Mouse (Mus musculus) embryo, embryonic 11 days (tissue): ENCODE data around the gene Rem2.

Experiments used
- DNase-seq: peaks from one replicate; pipeline ENCODE4 v3.0.0-alpha.2; 2015

The Rem2 gene

DNA sequence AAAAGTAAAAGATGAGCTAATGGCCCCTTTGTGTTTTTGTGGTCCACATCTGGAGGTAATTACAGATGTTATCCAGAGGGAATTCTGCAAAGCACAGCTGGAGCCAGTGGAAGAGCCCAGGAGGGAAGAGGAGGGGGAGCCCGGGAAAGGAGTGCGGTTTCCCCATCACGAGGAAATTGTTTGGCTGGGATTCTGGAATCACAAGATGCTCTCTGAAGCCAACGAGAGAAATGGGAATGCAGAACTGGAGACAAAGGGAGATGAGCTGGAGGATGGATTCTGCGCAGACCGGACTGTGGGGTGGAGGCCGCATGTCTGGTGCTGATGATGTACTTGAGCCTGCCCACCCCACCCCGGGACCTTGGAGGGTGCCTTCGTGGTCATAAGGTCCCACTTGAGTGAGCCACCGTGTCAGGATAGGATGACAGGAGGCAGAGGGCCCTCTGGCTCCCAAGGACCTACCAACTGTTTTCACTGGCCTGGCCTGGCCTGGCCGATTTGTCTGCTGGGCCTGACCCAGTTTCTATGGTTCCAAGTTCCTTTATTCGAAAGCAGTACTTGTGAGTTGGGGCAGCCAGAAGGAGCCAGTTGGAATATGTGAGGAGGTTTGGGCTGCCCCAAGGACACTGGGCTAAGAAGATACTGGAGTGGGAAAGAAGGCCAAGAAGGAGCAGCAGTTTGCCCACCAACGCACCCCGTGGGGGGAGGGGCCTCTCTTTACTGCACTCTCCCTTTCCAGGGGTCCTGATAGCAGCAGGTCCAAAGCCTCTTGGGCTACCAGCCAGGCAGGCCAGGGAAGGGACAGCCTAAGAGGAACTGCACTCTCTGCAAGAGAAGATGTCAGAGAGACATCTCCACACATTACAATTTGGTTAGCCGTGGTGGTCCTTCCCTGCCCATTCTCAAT, 31.9 kb upstream of the Rem2 start:
- DNase-seq, result peak; percentile 45

DNA sequence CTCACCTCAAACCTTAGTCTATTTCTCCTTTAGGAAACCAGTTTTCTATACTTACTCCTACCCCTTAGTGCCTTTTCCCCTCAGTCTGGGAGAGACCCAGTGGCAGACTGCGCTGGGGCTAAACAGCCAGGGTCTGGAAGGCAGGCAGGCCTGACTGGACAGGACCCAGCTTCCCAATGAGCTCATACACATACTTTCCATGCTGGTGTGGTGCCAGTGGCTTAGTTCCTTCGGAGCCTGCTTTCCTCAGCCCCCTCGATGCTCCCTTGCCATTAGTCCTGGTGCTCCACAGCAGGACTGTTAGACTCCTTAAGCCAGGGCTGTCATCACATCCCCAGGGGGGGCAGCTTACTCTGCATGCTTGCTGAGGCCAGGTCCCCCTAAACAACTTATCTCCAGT, 30.4 kb upstream of the Rem2 start:
- DNase-seq, result no peak

DNA sequence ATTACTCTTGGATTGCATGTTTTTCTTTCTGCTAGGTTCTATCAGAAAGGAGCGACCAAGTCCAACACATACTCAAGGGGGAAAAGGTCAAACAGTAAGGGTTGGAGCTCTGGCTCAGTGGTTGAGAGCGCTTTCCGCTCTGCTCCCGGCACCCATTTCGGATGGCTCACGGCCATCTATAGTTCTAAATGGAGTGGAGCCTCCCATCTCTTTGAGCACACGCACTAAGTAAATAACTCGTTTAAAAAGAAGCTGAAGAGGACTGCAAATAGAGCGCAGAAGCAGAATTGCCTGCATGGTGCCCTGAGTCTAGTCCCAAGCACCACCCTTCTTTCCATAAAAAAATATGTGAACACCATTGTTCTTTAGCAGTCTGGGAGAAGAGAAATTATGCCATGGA, 22.3 kb upstream of the Rem2 start:
- DNase-seq, result no peak

DNA sequence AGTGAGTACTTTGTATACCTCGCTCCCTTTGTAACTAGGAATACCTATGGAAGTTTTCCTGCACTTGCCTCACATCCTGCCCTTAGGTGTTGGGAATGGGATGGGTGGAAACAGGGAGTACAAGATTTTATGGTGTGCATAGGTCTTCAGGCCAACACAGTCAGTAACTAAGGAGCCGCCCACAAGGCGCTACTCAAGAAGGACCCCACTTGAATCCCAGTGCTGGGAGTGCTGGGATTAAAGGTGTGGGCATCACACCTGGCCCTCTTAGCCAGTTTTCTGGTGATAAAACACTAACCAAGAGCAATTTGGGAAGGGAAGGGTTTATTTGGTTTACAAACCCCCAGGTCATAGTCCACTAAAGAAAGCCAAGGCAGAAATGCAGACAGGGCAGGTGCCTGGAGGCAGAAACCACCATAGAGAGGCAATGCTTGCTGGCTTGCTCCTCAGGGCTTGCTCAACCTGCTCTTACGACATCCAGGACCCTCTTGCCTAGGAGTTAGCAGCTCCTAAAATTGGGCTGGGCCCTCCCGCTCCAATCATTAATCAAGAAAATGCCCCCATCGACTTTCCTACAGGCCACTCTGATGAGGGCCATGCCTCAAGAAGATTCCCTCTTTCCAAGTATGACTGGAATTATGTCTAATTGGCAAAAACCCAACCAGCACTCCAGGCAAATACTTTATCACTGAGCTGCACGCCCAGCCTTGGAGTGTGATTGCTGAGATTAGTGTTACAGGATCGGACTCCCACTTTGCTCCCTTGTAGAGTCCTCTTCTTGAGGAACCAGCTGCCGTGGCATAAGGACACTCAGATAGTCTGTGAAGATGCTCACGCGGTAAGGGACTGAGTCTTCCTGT, 21.0 kb upstream of the Rem2 start:
- no peak for DNase-seq

DNA sequence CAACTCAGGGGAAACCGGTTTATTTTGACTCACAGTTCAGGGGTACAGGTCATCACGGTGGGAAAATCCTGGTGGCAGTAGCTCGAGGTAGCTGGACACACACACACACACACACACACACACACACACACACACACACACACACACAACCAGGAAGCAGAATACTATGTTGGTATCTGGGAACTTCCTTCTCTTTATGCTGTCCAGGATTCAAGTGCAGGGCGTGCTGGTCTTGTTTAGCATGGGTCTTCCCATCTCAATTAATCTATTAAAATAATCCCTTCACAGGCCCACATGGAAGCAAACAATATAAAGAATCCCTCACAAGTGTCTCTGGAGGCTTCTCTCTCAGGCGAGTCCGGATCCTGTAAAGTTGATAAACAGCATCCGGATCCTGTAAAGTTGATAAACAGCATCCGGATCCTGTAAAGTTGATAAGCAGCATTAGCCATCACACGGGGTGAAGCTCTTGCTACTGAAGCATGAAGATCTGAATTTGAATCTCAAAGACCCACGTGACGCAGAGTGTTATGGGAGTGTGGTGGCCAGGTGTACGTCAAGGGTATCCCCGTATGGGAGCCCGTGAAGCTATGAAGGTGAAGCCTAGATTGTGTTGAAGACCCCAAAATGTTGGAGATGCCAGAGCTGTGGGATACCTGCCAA, 17.9 kb upstream of the Rem2 start:
- no peak for DNase-seq

DNA sequence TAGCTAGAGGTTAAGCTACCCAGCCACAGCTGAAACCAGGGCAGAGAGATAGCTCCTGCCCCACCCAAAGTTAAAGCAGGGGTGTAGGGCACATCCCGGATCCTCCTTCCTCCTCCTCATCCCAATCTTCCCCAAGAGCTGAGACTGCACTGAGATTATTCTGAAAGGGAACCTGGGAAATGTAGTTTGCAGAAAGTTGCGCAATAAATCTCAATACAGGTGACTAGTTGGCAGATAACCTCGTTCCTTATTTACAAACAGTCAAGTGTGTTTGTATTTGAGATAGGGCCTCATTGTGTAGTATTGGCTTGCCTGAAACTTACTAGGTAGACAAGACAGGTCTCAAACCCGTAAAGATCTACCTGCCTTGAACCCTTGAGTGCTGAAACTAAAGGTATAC, 13.8 kb upstream of the Rem2 start:
- DNase-seq, result no peak

DNA sequence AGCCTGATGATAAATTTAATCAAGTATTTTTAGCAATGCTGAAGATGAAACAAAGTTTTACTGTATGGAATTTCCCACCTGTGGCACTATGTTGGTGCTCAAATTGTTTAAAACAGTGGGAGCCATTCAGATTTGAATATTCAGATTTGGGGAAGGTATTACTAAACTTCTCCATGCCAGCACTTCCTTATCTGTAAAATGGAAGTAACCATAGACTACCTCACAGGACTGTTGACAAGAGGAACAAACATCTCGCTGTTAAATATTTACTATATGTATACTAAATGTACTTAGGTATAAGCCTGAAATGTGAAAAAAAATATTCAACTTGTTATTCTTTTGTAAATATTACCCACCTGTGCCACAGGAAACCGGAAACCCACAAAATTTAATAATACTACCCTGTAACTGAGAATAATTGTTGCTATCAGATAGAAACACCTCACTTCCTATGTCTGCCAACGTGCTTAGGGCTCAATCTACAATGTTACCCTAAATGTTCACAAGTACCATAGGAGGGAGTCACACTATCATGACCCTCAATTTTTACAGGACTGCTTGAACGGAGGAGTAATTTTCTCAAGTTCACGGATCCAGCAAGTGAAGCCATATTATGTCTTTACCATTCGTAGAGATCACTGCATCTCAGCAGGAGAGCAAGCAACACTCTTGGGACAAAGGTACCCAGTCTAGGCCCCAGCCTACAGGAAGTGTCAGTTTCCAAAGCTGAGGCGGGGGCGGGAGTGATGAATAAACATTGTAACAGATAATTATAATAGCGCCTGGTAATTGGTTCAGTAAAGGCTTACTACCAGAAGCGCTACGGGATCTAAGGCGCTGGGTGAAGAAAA, 12.6 kb upstream of the Rem2 start:
- no peak for DNase-seq

DNA sequence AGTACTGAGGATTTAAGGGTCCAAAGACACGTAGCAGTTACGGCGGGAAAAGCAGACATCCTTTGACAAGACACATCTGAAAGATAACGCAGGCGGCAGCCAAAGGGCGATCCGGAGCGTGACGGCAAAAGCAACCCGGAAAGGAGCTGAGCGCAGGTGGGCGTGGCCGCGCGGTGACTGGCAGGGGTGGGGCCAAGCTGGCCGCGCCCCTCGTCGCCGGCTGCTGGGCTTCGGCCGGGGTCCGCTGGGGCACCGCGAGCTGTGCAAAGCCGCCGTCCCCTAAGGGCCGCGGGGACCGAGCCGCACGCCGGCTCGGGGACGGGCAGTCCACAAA, 12.0 kb upstream of the Rem2 start, which contains the start of gene Lrp10:
TSS of gene Lrp10 (plus strand) at position 179 of the 334 bp plus-strand sequence.
- peak; percentile 94 for DNase-seq

DNA sequence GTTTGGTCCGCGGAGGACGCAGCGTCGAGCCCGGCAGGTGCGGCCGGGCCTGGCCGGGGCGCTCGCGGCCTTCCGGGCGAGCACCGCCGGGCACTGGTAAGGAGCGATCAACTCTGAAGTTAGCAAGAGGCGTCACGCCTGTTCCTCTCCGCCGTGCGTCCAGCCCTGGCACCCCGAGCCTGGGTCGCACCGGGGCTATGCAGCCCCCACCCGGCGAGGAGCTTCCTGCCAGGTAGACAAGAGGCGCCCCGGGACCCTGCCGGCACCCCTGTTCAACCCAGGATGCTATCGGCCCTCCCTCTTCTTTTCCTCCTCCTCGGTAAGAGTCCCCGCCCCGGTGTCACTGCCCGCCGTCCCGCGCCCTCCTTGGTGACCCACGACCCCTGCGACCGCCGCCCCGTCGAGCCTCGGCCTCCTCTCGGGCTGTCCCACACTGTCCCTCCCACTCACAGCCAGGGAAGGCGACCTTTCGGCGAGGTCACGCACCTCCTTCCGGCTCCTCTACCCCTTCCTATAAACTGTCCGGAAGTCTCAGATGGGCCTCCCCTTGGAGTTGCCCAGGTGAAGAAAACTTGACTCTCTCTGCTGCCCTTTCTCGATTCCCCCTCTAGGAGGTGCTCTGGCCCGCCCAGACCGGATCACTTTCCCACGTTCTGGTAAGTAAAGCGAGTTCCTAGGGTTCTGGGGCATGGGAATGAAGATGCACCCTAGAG, 11.5 kb upstream of the Rem2 start:
- DNase-seq, result peak; percentile 84

DNA sequence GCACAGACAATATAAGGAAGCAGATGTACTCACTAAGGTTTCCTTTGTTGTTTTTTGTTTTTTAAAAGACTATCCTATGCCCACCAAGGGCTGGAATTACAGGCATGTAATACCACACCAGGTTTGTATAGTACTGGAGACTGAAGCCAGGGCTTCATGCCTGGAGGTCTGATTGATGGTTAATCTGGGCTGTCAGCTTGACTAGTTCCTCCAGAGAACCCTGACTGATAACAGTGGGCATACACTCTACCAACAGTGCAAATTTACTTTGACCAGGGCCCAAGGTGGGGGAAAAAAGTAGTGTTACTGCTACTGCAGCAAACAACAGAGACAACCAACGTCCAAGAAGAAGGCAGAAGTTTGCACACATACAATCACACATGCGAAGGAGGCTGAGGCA, 4.4 kb upstream of the Rem2 start:
- no peak for DNase-seq

DNA sequence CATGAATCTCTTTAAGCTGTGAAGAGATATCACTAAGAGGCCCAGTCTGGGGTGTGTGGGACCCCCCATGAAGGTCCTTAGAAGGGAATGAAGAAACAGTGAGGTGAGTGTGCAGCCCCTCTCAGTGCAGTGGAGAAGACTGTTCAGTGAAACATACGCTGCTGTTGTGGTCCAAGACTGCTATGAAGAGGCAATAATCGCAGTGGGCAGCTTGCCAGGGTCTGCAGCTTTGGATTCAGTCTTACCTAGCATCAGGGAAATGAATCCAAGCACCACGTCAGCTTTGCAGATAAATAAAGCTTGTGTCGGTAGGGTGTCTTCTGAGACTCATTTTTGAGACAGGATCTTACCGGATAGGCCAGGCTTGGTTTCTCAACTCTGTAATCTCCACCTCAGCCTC, 3.2 kb upstream of the Rem2 start:
- no peak for DNase-seq

DNA sequence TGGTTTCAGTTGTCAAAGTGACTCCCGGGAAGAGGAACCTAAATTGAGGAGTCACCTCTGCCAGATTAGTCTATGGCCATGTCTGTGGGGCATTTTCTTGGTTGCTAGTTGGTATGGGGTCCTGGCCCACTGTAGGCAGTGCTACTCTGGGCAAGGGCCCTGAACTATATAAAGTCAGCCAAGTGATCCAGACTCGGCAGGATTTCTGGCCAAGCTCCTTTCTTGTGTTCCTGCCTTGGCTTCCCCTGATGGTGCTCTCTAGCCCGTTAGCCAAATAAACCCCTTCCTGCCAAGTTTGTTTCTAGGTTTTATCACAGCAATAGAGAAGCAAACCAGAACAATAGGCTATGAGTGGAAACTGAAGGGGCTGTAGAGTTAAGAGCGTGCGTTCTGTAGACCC, 1.2 kb upstream of the Rem2 start:
- no peak for DNase-seq

DNA sequence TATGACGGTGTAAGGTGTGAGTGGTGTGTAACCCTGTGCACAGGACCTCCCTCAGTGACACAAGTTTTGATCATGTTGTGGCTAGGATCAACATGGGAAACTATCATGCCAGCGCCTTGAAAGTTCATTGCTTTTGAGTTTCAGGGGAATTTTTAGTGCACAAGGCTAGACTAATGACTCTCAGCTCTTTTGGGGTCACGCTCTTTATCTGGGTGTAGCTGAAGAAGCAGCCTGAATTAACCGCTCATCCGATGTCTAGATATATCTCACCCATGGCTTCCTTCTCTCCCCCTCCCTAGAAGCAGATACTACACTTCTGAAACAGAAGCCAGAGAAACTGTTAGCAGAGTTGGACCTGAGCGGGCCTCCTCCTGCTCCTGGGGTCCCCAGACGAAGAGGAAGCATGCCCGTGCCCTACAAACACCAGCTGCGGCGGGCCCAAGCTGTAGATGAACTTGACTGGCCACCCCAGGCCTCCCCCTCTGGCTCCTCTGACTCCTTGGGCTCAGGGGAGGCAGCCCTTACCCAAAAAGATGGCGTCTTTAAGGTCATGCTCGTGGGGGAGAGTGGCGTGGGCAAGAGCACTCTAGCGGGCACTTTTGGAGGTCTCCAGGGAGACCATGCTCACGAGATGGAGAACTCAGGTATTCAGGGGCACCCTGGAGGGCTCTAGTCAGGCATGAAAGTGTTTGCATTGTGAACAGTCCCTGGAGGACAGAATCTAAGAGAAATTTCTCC, 1.4 kb downstream of the Rem2 start:
- no peak for DNase-seq

DNA sequence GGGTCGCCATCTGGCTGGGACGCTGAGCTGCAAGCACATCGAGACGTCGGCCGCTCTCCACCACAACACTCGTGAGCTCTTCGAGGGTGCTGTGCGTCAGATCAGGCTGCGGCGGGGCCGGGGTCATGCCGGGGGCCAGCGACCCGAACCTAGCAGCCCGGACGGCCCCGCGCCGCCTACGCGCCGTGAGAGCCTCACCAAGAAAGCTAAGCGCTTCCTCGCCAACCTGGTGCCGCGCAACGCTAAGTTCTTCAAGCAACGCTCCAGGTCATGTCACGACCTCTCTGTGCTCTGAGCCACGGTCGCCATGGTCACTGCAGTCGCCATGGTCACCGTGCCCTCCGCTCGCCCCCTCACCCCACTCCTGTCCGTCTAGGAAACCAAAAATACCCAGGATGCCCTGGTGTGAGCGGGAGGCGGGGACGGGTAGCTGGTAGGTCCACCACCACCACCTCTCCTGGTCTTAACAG, 3.6 kb downstream of the Rem2 start:
- DNase-seq, result peak; percentile 73

DNA sequence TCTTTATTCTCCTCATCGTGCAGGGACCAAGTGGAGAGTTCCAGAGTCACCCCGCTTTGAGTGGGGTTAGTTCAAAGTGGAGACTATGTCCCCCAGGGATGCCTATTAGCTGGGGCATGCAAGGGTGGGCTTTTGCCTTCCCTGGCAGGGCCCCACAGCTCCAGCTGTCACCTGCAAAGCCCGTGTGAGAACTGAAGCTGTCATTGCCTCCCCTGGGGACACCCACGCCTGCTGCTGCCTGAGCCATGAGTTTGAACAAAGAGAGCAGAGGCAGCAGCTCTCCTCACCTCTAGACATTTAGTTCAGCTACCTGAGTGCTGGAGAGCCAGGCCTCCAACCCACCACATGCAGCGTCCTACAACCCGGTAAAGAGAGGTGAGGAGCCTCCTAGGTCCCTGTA, 4.8 kb downstream of the Rem2 start:
- no peak for DNase-seq

DNA sequence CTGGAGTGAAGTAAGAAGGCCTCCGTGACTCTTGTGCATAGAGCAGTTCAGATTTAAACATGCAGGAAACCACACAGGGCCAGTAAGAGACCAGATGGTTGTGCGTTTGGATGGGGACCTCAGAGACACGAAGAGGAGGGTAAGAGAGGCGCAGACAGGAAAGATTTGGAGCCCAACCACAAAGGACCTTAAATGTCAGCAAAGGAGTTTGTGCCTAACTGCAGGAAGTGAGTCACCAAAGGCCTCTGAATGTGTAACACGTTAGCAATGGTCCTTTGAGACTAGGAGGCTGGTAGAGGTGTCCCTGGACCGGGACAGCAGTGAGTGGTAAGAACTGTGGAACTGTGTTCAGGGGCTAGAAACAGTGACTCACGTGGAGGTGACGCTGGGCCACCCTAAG, 5.5 kb downstream of the Rem2 start:
- DNase-seq, result no peak

DNA sequence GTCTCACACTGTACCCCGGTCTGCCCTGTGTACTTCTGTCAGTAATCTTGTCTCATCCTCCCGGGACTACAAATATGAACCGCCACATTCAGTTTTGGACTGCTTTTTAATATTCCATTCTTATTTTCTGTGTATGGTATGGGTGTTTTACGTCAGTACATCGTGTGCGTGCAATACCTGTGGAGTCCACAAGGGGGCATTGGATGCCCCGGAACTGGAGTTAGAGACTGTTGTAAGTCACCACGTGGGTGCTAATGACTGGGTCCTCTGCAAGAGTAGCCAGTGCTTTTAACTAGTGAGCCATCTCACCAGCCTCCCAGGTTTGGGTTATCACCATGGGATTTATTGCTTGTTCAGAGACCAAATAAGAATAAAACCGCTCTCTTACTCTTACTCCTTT, 6.6 kb downstream of the Rem2 start:
- DNase-seq, result peak; percentile 61

DNA sequence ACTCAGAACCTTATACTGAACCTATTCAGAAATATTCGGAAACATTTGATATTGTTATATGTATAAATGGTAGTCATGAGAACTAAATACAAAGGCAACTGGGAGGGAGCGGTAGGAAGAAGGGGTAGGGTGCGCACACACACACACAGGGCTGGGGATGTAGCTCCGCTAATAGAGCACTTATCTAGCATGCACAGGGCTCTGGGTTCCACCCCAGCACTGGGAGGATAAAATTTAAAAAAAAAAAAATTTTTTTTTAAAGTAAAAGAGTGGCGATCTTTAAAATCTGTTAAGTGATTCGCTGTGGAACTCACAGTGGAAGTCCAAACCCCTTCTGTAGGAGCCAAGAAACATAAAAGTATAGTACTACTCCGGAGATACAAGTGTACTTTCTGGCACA, 10.0 kb downstream of the Rem2 start:
- DNase-seq, result no peak

DNA sequence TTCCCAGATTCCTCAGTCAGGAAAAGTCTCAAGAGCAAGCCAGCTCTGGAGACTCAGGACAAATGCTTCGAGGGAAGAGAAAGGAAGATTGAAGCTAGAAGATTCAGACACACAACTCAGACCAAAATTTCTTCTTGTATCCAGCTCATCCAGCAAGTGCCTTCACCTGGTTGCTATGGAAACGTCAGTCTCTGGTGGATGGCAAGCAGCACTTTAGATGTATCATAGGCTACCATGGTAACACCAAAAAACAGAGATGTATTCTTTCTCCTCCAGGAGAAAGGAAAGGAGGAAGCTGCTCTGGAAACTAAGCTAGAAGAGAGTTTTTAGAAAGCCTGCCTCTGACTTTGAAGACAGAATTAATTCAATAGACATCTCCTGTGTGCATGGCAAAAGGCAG, 11.8 kb downstream of the Rem2 start:
- no peak for DNase-seq

DNA sequence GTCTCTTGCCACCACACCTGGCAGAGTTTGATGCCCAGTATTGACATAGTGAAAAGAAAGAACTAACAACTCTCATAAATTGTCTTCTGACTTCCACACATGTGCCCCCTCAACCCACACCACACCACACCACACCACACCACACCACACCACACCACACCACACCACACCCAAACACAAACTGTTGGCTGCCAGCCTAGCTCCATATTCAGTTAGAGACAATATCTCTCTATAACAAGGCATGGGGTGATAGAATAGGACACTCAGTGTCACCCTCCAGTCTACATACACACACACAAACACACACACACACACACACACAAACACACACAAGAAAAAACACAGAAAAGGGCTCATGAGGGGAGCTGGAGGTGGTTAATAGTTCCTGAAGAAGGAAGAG, 12.4 kb downstream of the Rem2 start:
- no peak for DNase-seq
